ENCODE assay signal across 8 mouse cellular contexts in genomic region chr8:3467006-3467885, GRCm38 (mm10). TPM values are rescaled to one million over a fixed set of nuclear protein-coding genes. Genes with fewer than 3 reads are reported as not detected.
DNase-seq lines count a peak whose midpoint lies in the region; ATAC-seq lines count a peak whose summit lies in the region.

Gene Pex11g, minus strand, starts transcription at chr8:3467680.

- no peaks in the 10 kb centered on the region for H3K9me3 ChIP-seq in heart, embryonic 13.5 days
- H3K9me3 ChIP-seq in liver, embryonic 12.5 days (replicated peaks), result no peaks in the 10 kb centered on the region
- H3K9me3 ChIP-seq in stomach, embryonic 15.5 days, result no peaks in the 10 kb centered on the region

- no peaks in the 10 kb centered on the region for H3K36me3 ChIP-seq in heart, embryonic 13.5 days
- H3K36me3 ChIP-seq in liver, embryonic 12.5 days, result no peaks in the 10 kb centered on the region
- no peaks in the 10 kb centered on the region for H3K36me3 ChIP-seq in stomach, embryonic 15.5 days

- peak; percentile 88 for DNase-seq in CD4-positive, CD25-positive, alpha-beta regulatory T cell, adult 2 months (ENCODE audit: low read depth, low spot score)
- DNase-seq in fat pad, adult 2 months (ENCODE audit: extremely low read depth, low read depth, low spot score), result peak; percentile 80
- DNase-seq in kidney, postnatal 10 days, result peak; percentile 100
- DNase-seq in natural killer cell, adult 2 months (ENCODE audit: low spot score in 2 of 2), result peak; percentile 91 to 94

- 5% methylated on average over 32 of the region's 32 CpGs for WGBS in heart, embryonic 13.5 days
- WGBS in liver, embryonic 12.5 days (ENCODE audit: insufficient replicate concordance), result 7% methylated on average over 32 of the region's 32 CpGs
- 6% methylated on average over 32 of the region's 32 CpGs for WGBS in stomach, embryonic 15.5 days

- peak; percentile 89 for ATAC-seq in heart, embryonic 13.5 days (ENCODE audit: extremely low read depth, insufficient number of reproducible peaks, low FRiP score, low TSS enrichment)
- peak; percentile 89 for ATAC-seq in liver, embryonic 12.5 days
- peak; percentile 94 for ATAC-seq in stomach, embryonic 15.5 days (ENCODE audit: insufficient read depth, low FRiP score, low read depth)

- H3K4me2 ChIP-seq in heart, embryonic 13.5 days, result peak within 1 kb of the TSS; percentile 81
- peak within 1 kb of the TSS; percentile 81 for H3K4me2 ChIP-seq in liver, embryonic 12.5 days
- H3K4me2 ChIP-seq in stomach, embryonic 15.5 days, result peak within 1 kb of the TSS; percentile 67

- H3K27ac ChIP-seq in brown adipose tissue, adult 24 weeks (replicated peaks; ENCODE audit: low read depth, low read length), result peak within 1 kb of the TSS; percentile 87
- peak within 1 kb of the TSS; percentile 84 for H3K27ac ChIP-seq in heart, embryonic 13.5 days (replicated peaks)
- H3K27ac ChIP-seq in liver, embryonic 12.5 days, result peak within 1 kb of the TSS; percentile 58
- peak within 1 kb of the TSS; percentile 67 for H3K27ac ChIP-seq in stomach, embryonic 15.5 days

- H3K9ac ChIP-seq in heart, embryonic 13.5 days, result peak within 1 kb of the TSS; percentile 85
- peak within 1 kb of the TSS; percentile 70 for H3K9ac ChIP-seq in liver, embryonic 12.5 days
- peak within 1 kb of the TSS; percentile 45; the same call in 1 of the 2 replicates for H3K9ac ChIP-seq in stomach, embryonic 15.5 days

- no peaks in the 10 kb centered on the region for H3K27me3 ChIP-seq in heart, embryonic 13.5 days (replicated peaks)
- H3K27me3 ChIP-seq in liver, embryonic 12.5 days (replicated peaks), result no peaks in the 10 kb centered on the region
- no peaks in the 10 kb centered on the region for H3K27me3 ChIP-seq in stomach, embryonic 15.5 days (replicated peaks)

- H3K4me1 ChIP-seq in brown adipose tissue, adult 24 weeks (ENCODE audit: control insufficient read depth, insufficient read depth, insufficient read length, low read length), result peaks cover 4% of the 10 kb centered on the region; the same call in 1 of the 2 replicates
- peaks cover 10% of the 10 kb centered on the region for H3K4me1 ChIP-seq in heart, embryonic 13.5 days
- H3K4me1 ChIP-seq in liver, embryonic 12.5 days, result peaks cover 16% of the 10 kb centered on the region
- H3K4me1 ChIP-seq in stomach, embryonic 15.5 days, result no peaks in the 10 kb centered on the region

- H3K4me3 ChIP-seq in brown adipose tissue, adult 24 weeks (ENCODE audit: insufficient read depth, low read depth, low read length), result peak within 1 kb of the TSS; percentile 77
- peak within 1 kb of the TSS; percentile 64 for H3K4me3 ChIP-seq in heart, embryonic 13.5 days
- H3K4me3 ChIP-seq in liver, embryonic 12.5 days, result peak within 1 kb of the TSS; percentile 64
- peak within 1 kb of the TSS; percentile 52 for H3K4me3 ChIP-seq in stomach, embryonic 15.5 days (replicated peaks)

RNA-seq across cellular contexts. Expression of gene Pex11g, which starts in this region (rescaled TPM):
- 11.4 and 12.6 TPM in 2 replicates for polyA plus RNA-seq in brown adipose tissue, adult 24 weeks (2012; ENCODE audit: insufficient read depth, insufficient read length, missing spikeins)
- 4.9 and 7.2 TPM in 2 replicates for polyA plus RNA-seq in heart, embryonic 13.5 days (2015; fragmentation: Nextera tagmentation; extraction: Ambion mirVana)
- 3.4 and 3.6 TPM in 2 replicates for polyA plus RNA-seq in liver, embryonic 12.5 days (2016; fragmentation: Nextera tagmentation; extraction: Ambion mirVana)
- polyA plus RNA-seq in stomach, embryonic 15.5 days (2015; fragmentation: Nextera tagmentation; extraction: Ambion mirVana), result 10.7 and 10.8 TPM in 2 replicates

Comparison
In these comparisons a context has a peak if more than half of its experiments do, and no peak if none do; other contexts are left out.
1. Peak in every context shown above with its lines: DNase-seq, ATAC-seq, H3K4me3 ChIP-seq and H3K27ac ChIP-seq.